Mouse (Mus musculus): ENCODE measurements around the gene Scrn3. TPM values are rescaled to one million over a fixed set of nuclear protein-coding genes. Genes with fewer than 3 reads are reported as not detected.
A peak's percentile ranks its signal among the peaks of the same experiment; 100 is the strongest.

Scrn3 gene
- total RNA-seq, 2 experiments from 2014 or later, result 20.2 to 21.8 TPM

DNA sequence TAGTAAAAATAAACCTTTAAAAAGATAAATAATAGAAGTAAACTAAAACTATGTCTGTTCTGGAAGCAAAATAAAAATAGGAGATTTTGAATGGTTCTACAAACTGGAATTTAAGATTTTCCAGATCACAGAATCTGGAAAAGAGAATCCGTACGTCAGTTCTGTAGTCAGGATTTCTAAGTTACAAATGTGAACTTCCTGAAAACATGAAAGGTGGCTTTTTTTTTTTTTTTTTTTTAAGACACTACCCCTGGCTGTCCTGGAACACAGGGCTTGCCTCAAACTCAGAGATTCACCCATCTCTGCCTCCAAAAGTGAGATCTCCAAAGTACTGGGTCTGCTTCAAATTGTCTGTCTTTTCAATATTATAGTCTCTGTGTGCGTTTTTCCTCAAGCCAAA is 1.9 kb downstream of the Scrn3 start:
- no peak for DNase-seq

DNA sequence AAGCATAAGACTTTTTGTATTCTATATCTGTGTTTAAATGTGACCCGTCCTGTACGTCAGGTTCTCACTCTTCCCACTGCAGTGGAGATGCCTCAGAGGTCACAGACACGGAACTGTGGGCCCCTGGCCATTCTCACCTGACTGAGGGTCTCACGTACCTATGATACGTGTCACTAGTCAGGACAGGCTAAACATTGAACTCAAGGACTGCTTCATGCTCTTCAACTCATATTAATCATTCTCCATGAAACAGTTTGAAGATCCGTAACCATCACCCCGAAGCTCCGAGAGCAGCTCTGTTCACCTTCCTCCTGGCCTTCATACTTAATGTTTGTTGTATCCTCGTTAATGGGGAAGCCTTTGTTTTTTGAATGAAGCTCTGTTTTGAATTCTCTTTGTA is 5.0 kb downstream of the Scrn3 start:
- DNase-seq, result no peak

DNA sequence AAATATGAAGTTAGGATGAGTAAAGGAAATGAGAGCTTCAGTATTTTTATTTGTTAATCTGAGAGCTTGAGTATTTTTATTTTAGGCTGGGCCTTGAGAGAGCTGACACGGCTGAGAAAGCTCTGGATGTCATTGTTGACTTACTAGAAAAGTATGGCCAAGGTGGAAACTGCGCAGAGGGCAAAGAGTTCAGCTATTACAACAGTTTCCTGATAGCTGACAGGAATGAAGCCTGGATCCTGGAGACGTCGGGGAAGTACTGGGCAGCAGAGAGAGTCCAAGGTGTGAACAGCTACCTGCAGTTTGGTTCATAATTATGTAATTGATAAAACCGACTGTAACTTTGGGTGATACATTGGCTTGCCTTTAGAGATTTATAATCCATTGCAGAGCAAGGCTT is 6.8 kb downstream of the Scrn3 start:
- no peak for DNase-seq

DNA sequence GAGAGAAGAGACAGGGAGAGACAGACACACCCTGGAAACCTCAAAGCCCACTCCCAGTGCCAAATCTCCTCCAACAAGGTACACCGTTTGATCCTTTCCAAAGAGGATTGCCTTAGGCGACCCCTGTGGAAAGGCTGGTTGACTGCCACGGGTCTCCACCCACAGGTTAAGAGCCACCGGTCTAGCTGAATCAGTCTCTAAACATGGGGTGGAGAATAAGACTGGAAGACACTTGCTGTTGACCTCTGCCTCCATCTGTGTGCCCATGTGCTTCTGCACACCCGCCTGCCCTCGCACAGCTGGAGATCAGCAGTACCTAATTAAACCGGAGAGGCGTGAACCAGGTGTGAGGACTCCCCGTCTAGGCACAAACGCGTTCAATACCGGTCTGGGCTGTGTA is 10.6 kb downstream of the Scrn3 start:
- no peak for DNase-seq

DNA sequence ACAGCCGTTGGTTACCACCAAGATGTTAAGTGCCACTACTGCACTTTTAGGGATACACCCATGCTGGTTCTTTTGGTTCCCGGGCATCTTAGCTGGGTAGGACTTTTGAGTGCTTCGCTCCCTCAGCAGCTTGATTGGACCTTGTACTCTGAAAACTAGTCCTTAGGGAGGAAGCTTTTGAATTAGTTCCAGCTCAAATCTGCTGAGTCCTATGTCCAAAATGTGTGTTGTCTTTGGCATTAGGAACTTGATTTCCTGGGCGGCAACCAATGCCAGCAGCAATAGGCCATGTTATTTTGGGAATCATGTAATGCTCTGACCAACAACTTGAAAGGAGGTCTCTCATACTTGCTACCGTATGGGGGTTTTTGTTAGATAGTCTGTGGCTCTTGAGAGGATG is 13.5 kb downstream of the Scrn3 start:
- DNase-seq, result no peak

DNA sequence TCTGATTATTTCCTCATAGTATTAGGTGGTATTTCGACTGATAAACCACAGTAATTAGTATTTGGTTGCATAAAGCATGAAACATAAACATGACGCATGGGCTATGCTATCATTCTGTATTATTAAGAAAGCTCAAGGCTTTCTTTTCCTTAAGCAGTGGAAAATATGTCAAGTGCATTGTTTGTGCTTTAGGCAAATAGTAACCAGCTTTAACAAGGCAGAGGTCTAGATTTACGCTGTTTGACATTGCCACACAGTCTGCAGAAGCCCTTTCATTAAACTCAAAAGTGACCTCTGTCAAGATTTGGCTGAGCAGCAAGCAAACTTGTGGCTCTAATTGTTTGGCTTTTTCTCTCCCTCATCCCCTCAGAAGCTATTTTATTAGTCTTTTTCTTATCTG is 23.5 kb downstream of the Scrn3 start:
- no peak for DNase-seq

DNA sequence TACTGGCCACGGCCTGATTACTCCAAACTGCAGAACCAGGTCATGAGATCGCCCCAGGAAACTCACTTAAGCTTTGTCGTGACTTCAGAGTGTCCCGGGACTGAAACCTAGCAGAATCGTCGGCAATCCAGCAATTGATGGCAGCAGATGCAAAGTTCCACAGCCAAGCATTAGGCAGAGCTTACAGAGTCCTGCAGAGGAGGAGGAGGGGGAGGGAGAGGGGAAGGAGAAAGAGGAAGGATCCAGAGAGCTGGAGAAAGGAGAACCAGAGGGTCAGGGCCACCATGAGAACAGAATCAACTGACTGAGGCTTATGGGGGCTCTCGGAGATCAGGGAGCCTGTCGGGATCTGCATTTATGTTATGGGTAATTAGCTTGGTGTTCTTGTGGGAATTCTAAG is 26.0 kb downstream of the Scrn3 start:
- DNase-seq, result no peak

DNA sequence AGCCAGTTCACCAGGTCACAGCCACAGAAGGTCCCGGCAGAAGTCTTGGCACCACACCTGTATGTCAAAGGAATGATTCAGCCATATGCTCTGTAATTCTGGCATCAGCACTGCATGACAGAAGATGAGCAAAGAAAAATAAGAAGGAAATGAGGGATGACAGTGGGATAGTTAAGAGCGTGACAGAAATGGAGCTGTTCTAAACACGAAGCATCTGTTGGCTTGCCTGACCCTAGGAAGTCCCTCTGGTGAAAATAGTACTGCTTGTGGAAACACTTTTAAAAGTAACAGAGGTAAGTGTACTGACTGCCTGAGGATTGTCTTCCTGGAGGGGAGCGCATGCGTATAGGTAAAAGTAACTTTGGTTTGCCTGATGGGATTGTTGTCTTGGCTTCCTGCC is 31.3 kb downstream of the Scrn3 start:
- no peak for DNase-seq

DNA sequence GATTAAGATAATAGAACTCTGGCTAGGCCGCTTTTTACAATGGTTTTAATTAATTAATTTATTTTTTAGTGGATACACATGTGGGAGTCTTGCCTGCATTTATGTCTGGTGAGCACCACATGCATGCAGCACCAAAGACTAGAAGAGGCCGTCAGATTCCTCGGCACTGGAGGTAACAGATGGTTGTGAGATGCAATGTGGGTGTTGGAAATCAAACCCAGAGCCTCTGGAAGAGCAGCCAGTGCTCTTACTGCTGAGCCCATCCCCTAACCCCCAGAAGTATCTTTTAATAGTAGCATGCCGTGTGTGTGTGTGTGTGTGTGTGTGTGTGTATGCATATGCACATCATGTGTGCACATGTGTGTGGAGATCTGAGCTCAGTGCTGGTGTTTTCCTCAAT is 32.8 kb downstream of the Scrn3 start:
- no peak for DNase-seq

DNA sequence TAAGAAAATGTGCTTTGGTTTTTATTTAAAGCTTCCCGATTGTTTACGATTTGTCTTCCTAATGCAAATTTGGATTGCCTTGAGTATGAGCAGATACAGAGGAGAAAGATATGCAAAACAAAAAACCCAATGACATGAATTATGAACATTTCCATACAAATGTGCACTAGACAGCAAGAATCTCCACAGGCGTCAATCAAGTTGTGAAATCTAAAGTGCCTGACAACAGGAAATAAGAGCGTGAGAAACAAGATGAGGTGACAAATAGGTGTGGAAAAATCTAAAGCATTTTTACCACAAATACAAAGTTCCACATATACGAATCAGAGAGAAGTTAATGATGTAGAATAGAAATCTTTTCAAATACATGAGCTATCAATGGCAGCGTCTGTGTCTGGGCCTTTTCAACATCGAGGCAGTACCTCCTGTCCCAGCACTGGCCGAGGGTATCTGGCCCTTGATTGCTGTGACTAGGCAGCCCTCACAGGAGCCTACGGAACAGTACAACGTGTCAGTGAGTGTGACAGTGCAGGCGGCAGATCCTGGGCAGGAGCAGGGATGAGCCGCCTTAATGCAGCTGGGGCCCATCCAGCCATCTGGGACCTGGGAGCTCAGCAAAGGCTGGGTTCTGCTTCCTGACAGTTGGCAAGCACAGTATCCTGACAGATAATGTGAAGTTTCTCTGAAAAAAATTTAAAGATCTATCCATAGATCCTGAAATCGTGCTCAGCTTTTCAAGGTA is 34.1 kb downstream of the Scrn3 start:
- no peak for DNase-seq

DNA sequence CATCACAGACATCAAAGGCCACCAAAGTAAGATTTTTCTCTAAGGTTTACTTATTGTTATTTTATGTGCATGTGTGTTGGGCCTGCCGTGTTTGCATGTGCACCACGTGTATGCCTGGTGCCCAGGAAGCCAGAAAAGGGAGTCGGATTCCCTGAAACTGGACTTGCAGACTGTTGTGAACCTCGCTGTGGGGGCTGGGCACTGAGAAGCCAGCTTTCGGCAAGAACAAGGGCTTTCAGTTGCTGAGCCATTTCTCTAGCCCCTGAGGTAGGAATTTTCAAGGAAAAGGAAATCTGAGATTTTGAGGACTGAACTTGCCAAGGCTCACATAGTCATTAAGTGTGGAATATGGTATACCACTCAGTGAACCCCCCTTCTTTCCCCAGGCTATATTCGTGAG is 34.7 kb downstream of the Scrn3 start:
- no peak for DNase-seq

DNA sequence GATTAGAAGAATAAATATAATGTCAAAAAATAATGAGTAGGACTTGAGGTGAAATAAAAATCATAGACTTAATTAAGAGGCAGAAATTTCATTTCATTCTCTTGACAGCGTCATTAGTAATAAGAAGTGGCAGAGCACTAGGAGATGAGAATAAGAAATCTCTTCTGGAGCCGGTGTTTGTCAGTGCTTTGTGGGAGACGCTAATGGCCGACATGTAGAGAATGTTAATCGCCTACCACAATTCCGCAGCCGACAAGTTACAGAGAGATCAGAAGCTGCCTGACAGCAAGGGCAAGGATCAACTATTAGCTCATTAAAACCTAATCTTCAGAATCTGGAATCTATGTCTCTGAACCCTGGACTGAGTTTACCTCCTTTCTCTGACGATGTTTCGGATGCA is 35.4 kb downstream of the Scrn3 start:
- DNase-seq, result no peak

DNA sequence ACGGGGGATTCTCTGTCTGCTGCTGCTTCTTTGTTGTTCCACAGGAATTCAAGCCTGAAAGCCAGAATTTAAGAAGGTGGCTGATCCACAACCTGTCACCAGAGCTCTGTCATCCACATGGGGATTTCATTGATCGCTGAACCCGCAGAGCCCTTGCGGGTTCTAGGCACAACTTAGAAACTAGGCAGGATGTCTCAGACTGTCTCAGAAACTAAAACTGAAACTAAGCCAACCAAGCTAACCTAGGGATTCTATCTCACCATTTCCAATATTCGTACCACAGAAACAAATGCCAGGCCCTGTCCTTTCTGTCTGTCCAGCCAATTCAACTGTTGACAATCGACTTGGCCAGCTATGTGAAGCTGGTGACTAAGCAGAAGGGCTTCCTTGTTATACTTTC is 35.8 kb downstream of the Scrn3 start:
- no peak for DNase-seq

DNA sequence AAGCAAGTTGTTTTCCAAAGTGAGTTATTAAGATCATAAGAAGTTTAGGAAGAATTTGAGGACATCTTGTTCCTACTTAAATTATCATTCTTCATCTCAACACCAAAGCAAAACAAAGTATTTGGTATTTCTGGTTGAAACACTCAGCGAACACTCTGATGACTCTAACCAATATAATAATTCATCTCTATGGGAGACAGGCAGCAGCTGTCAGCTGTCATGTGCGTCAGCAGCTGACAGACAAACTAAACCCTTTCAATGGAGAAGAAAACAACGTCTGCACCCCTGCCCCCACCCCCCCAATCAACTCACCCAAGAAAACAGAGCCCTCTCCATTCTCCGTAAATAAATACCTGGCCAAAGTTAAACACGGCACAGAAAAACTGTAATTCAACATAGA is 39.1 kb downstream of the Scrn3 start:
- DNase-seq, result no peak

DNA sequence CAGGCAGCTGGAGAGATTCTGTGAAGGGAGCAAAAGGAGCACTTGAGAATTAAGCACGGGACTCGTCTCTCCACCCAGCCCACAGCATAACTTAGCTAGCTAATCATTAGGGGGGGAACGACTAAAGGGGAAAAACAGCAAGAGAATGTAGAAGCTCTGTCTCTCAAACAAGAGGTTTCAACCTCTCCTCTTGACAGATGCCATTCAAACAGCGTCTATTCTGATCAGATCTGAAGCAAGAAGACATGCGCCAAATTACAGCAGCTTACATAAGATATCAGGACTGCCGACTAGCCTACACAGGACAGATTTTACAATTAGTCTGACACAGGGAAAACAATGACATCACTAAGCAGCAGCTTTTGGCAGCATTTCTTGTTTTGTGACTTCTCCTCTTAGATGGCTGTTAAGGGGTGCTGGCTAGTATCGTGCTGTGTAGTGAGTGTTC is 39.5 kb downstream of the Scrn3 start:
- no peak for DNase-seq

DNA sequence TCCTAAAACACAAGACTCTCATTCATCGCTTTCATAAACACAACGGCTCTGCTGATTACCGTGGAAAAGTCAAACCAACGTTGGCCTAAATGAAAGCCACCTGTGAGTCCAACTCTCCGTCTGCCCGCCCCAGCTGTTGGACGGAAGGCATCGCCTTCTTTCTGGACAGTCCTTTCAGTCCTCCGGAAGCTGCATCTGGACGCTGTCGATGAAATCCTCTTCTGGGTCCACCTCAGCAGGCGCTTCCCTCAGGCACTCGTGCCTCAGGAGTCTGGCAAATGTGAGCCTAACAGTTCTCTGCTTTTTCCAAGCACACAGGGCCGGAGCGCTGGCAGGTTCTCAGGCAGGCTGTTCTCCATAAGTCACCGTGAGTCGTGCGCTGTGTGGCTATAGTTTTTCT is 44.6 kb downstream of the Scrn3 start:
- peak; percentile 36 for DNase-seq

DNA sequence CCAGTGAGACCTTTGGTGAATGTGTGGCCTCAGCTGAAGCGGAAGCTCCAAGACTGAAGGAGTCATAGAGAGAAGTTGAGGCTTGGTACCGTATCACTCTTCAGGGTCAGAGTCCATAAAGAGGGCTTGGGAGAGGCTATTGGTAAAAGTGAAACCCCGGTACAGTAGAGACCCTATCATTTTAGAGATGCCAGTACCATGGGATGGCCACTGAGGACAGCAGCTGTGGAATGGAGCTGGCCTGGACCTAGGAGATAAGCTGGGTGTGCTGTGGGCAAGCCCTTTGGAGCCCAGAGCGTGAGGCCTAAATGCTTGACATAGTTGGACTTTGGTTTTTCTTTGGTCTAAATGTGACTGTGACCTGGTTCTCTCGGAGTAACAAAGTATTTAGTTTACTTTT is 47.5 kb downstream of the Scrn3 start:
- DNase-seq, result no peak

DNA sequence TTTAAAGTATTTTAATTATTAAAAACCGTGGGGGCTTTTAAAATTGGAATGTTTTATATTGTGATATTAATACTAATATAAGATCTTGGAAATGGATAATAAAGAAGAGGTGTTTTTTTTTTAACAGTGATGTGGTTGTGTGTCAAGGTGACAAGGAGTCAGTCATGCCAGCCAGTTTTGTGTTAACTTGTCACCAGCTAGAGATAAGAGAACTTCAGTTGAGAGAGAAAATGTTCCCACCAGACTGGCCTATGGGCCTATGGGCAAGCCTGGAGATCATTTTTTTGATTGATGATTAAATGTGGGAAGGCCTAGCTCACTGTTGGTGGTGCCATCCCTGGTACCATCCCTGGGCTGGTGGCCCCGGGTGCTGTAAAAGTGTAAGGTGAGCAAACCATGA is 48.1 kb downstream of the Scrn3 start:
- no peak for DNase-seq

DNA sequence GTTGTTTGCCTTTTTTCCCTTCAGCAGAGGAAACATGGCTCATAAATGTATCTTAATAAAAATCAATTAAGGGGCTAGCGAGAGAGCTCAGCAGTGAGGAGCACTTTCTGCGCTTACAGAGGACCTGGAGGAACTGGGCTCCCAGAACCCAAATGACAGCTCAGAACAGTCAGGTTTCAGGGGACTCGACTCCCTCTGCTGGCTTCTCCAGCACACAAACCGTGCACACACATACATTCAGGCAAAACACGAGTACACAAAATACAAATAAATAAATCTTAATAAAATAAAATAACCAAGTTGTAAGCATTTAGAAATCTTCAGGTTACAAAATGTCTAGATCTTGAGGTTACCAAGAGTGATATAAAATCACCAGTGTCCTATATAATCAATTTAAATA is 51.0 kb downstream of the Scrn3 start:
- DNase-seq, result no peak

DNA sequence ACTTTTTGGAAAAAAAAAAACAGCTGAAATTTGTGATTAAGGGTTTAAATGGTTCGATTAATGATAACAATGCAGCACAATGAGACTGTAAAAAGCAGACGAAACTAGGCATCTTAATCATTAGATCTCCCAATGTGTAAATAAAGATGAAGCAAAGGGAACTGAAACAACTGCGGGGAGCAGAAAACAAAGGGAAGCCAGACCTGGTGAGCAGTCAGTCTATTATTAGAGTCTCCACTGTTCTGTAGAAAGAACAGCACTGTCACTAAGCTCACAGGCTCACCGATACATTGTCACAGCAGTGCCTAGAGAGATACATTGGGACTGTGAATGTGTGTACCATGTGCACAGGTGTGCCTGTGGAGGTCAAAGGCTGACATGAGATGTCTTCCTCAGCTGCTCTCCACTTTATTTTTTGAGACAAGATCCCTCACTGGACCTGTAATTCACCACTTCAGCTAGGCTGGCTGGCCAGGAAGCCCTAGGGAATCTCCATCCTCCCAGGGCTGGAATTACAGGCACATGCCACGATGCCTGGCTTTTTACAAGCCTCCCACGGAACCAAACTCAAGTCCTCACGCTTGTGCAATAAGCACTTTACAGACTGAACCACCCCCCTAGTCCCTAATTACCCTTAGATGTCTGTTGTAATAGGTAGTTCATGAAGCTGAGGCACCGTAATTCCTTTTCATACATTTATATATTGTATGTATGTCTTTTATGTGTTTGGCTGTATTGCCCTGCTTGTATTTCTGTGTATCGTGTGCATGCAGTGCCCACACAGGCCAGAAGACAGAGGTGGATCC is 59.3 kb downstream of the Scrn3 start:
- no peak for DNase-seq

DNA sequence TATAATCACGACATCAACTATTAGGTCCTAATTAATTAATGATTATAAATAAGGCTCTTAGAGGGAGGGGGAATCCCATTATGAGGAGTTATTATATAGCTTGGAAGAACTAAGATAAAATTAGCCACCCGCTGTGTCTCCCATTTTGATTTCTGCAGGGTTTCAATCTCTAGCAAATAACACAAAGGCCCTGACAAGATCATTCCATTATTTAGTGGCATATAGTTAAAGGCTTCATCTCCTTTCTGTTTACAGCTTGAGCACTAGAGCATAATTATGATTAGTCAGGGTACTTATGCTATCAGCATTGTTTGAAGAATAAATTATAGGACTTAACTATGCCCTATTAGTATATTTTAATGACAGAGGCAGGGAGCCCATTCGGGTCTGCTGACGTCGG is 65.9 kb downstream of the Scrn3 start:
- DNase-seq, result no peak

DNA sequence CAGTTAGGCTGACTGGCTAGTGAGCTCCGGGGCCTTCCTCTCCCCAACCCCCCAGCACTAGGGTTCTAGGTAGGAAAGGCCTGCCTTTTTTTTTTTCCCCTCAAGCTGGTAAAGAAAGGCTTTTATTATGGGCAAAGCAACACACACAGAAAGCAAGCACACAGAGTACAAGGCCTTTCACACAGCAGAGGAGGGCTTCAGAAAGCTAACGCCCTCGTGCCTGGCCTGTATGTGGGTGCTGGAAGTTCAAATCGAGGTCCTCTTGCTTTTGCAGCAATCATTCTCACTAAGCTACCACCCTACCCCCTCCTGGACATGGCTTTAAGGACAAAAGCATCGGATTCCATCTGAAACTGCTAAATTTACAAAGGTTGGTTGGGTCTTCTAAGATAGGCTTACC is 67.3 kb downstream of the Scrn3 start:
- DNase-seq, result no peak

DNA sequence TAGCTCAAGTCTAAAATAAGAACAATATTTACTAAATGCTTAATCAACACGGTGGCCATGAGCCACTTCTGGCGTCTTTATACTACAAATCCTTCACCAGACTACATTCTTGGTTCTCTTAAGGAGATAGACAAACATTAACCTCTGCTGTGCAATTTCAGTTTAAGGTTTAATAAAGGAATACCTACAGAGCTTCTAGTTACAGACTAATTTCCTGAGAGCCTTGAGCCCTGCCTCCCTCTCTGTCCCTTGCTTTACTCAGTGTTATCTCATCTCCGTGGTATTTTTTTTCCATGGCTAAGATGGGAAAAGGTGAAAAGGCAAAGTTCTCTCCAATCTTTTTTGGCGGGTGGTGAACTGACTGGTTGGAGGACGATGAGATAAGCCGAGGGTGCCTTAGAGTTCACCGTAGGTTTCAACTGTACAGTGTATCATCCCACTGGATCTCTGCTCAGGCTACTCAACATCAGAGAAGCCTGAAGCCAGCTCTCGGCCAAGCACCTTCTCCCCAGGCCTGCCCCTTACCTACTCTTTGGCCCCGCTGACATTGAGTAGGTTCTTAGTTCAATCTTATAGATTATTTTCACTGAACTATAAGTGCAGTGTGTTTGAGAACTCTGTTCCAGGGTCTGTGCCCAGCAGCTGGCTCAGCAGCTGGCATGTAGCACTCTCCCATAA is 68.0 kb downstream of the Scrn3 start:
- DNase-seq, result no peak

All from gastrocnemius, postnatal 10 days (tissue).